Mouse (Mus musculus) testis, adult 2 months (tissue): ENCODE results near the gene CN725425.

ENCODE experiments used
- CTCF ChIP-seq: fragments of 200-500 bp; IDR thresholded peaks from 2 replicates; pipeline ENCODE4 v1.5.1; 2012; ENCODE audit warnings: low read depth, mild to moderate bottlenecking, inconsistent platforms, low read length, moderate library complexity; ENCODE audit not compliant: control insufficient read depth, insufficient read depth, insufficient replicate concordance
- POLR2A ChIP-seq: fragments of 200-500 bp; IDR thresholded peaks from 2 replicates; pipeline ENCODE4 v1.6.1; 2012; ENCODE audit warnings: low read depth, mild to moderate bottlenecking, inconsistent platforms, low read length, moderate library complexity; ENCODE audit not compliant: control insufficient read depth

GRCm38 (mm10) chr15:91282822-91283221 lies 83.5 kb downstream of the CN725425 start:
- TF ChIP-seq CTCF = no peak
- TF ChIP-seq POLR2A = no peak
